Mouse (Mus musculus) ZHBTc4 (cell line): ENCODE measurements around the gene Hoxd8.

Experiments used
- DNase-seq: peaks from one replicate; pipeline ENCODE4 v3.0.0-alpha.2; 2011; ENCODE audit warnings: low read depth, low spot score

The Hoxd8 gene

DNA sequence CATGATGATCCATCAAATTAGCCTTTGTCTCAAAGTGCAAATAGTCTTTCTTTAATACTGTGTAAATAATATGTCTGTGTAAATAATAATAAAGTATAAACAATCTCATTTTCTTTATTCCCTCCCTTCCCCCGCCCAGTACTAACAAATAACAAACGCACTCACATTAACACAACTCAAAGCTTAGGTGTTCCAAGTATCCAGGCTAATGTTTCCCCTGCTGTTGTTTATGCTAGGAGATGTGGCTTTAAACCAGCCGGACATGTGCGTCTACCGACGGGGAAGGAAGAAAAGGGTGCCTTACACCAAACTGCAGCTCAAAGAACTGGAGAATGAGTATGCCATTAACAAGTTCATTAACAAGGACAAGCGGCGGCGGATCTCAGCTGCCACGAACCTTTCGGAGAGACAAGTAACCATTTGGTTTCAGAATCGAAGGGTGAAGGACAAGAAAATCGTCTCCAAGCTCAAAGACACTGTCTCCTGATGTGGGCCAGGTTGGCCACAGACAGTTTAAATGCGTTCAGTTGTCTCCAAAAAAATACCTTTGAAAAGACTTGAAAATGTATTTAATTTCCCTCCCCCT is 34.7 kb upstream of the Hoxd8 start:
- DNase-seq, result peak; percentile 48

DNA sequence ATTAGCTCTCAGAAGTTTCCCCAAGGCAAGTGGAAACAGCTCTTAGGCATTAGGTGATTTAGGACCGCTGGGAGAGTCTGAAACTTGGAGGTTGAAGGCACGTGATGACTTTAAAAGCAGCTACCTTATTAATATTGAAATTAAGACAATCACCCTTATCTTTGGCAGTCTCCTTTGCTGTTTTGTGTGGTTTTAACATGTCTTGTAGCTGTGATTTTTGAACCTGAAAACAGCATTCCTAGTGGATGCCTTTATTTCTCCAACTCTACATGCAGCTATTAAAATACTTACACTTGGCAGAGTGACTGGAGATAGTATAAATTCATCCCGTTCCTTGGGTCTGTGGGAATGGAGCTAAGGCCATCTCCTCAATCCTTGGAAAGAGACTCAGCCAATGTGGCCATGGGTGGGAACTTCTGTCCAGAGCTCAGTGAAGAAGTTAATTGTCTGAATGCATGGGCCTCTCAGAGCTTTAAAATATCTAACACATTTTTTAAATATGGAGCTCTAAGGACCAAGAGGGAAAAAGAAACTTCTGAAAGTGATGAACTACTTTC is 33.7 kb upstream of the Hoxd8 start:
- DNase-seq, result no peak

DNA sequence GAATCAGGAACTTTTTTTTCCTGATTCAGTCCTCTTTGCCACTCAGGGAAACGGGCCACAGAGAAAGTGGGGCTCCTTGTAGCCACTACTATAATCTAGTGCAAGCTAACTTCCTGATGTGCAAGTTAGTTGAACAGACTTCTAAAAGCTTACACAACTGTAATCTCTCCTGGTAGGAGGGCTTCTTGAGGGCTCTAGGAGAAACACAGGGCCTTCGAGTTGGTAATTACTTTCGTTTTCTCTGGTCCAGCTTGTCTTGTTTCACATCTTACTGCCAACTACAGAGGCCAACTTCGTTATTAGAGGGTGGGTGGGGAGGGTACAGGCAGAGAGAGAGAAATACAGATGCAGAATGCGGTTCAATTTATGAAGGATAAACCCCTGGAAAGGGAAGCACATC is 32.6 kb upstream of the Hoxd8 start:
- no peak for DNase-seq

DNA sequence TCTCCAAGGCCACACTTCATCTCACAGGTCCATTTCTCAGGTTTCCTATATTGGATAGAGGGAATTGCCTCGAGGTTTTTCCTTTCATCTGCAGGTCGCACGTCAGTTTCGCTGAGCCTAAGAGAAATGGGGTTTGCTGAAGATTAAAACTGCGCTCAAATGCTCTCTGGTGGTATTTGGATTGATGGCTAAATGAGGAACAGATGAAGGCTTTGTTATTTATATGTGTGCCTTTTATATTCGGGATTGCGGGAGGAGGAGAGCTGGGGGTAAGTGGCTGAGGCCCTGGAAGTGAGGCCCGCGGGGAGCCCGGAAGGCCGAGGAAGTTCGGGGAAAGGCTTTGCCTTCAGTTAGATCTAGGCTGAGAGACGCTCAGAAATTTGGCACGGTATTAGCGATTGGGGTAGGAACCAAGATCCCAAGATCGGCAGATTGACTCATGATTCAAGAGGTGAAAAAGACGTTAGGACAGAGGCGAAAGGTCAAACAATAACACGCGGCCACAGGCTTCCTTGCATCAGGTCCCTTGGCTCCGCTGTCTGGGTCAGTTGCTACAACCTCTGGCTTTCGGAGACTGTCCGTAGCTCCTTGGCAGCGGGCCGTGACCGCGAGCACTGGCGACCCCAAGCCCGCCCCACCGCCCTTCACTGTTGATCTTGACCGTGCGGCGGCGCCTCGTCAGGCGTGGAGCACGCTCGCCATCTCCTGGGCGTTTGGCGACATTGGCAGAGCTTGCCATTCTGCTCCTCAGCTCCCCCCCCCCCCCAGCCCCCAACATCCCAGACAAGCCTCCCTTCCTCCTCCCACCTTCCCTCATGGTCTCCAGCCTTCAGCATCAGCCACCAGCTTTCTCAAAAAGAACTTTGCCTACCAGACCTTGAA is 31.7 kb upstream of the Hoxd8 start:
- DNase-seq, result peak; percentile 90

DNA sequence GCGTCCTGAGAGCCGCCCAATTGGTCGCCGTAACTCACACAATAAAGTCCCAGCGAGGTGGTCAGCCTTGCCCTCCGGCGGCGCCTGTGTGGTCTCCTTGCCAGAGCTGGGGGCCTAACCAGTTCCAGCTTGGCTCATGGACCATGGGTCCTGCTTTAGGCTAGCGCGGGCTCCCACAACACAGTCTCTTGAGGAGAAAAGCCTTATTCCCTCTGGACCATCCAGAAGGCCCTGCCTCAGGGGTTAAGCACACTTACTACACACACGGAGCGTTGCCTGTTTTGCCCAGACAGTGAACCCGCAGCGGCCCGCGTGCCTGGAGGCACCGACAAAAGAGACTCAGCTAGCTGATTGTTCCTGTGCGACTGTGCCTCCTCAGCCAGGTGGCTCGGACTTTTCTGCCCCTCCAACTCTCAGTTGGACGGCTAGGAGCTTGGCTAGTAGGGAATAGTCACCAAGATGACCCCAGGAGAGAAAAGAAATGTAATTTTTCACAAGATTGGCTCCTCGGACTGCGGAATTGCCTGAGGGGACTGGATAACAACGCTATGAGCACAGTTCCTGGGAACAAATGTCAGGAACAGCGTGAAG is 30.5 kb upstream of the Hoxd8 start:
- DNase-seq, result peak; percentile 38

DNA sequence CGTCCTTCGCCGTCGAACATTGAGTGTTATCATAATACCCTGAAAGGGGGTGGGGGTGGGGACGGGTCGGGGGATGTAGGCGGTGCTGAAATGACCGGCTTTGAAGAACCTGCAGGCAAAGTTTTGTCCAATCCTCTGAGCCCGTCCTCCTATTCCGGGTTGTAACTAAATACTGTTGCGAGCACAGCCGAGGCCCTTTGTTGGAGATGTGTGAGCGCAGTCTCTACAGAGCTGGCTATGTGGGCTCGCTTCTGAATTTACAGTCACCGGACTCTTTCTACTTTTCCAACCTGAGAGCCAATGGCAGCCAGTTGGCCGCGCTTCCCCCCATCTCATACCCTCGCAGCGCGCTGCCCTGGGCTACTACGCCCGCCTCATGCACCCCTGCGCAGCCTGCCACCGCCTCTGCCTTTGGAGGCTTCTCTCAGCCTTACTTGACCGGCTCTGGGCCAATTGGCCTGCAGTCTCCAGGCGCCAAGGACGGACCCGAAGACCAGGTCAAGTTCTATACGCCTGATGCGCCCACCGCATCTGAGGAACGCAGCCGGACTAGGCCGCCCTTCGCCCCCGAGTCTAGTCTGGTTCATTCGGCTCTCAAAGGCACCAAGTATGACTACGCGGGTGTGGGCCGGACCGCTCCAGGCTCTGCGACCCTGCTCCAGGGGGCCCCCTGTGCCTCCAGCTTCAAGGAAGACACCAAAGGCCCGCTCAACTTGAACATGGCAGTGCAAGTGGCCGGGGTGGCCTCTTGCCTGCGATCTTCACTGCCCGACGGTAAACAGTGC is 29.3 kb upstream of the Hoxd8 start, which contains the start of gene Hoxd12:
Hoxd12 (plus strand) TSS at position 133 of the 785 bp plus-strand sequence.
- peak; percentile 47 for DNase-seq

DNA sequence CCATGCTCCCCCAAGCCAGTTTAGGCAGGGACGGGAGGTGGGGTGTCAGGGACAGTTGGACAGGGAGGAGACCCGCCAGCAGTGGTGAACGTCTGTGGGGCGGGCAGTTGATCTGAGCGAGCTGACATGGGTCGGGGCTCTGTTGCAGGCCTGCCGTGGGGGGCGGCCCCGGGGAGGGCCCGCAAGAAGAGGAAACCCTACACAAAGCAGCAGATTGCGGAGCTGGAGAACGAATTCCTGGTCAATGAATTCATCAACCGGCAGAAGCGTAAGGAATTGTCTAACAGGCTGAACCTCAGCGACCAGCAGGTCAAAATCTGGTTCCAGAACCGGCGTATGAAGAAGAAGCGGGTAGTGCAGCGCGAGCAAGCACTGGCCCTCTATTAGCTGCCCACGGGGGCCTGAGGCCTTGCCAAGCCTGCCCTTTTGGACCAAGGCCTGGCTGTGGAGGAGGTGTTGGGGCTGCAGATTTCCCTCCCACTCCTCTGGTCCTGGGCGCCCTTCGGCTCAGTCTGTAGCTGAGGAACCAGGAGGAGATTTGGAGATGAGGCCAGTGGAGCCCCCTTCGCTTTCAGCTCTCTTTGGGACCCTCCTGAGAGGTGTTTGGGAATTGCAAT is 28.6 kb upstream of the Hoxd8 start:
- no peak for DNase-seq

DNA sequence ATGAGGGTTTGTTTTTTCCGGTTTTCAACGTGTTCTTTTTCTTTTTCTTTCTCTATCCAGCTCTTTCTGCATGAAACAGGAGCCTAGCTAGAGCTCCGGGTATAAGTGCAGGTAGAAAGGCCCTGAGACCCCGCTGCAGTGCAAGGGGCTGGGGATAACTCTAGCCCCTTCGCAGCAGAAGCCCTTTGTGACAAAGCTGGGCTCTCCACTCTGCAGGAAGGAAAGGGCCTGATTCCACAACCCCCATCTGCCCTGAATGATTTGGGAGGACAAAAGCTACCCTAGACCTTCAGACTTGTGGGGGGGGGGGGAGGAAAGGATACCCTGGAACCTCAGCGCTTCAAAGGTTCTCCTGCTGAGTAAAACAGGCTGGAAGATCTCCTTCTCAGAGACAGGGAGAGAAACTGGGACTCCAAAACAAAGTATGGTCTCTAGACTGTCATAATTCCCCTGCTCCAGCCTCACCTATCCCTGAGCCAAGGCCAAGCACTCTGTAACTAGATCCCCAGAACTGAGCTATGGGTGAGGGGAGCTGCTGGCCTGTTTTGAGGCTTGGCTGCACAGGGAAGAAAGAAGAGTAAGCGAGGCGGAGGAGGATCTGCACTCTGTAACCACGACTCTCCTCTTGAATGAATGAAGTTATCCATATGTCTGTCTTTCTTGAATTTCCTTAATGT is 27.9 kb upstream of the Hoxd8 start:
- no peak for DNase-seq

DNA sequence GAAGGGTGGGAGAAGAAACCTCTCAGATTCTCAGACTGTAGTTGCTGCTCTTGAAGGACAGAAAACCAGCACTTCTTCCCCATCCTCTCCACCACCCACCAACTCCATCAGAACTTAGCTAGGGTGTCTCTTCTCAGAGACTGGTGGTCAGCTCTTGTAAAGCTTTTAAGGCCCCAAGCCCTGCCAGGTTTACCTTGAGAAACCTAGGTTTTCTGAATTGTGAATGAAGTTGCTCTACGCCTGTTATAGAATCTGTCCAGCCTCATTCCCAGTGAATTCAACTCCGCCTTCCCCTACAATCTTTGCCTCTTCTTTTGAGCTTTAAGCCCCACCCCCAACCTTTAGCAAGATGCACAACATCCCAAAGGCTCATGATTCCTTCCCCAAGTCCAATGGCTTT is 27.3 kb upstream of the Hoxd8 start:
- DNase-seq, result no peak

DNA sequence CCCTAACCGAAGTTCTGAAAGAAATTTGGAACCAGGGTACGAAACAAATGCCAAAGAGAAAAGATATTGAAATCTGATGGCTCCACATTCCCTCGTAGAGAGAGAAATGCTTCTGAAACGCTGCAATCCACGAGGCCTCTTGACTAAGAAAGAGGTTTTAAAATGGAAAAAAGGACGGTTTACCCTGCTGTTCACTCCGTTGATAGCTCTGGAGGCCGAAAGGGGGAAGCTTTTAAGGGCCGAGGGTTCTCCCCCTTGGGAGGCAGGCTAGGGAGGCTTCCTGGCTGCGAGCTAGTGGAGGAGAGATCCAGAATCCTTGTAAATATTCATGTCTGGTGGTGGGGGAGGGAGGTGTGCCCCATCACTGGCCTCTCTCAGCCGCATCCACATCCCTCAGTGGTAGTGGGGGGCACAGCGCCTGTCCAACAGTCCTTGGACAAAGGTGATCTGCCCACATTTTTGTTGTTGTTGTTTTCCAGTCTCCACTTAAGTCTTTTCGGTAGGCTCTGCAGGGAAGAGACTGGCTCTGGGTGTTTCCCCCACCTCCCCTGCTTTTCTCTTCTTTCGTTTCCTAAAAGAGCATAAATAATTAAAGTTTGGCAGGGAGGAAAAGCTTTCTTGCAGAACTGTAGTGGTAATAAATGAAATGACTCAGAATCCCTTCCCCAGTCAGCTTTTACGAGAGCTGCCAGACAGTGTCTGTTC is 25.4 kb upstream of the Hoxd8 start, which contains the start of gene Hoxd11:
Hoxd11 (plus strand) TSS at position 667 of the 705 bp plus-strand sequence.
- DNase-seq, result peak; percentile 46

DNA sequence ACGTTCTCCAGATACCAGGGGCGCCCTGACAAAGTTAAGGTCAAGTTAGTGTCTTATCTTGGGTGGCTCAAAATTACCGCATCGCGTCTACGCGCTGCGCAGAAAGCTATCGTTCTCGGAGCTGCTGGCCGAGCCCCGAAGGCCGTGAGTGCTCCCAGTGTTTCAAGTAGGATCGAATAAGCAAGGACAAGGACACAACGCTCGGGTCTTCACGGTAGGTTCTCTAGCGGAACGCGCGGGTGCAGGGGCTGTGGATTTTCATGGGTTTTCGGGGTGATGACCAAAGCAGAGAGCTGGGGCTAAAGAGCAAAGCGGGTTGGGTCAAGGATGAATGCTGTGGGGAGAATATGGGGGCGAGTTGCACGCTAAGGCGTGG is 24.8 kb upstream of the Hoxd8 start:
- DNase-seq, result peak; percentile 55

DNA sequence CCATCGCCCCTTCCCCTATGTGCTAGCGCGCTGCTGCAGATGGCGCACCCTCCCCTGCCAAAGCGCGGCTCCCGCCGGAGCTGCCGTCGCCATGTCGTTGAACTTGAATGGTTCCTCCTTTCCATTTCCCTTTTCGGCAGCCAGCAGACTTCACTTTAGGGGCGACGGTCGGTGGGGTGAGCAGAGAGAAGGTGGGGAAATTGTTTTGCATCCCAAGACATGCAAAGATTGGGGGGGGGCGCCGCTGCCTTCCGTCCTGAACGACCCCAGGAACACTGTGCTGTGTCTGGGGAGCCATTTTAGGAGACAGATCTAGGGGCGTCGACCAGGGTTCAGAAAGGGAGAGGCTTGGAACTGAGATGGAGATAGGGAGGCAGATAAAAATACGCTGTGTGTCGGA is 24.4 kb upstream of the Hoxd8 start:
- peak; percentile 66 for DNase-seq

DNA sequence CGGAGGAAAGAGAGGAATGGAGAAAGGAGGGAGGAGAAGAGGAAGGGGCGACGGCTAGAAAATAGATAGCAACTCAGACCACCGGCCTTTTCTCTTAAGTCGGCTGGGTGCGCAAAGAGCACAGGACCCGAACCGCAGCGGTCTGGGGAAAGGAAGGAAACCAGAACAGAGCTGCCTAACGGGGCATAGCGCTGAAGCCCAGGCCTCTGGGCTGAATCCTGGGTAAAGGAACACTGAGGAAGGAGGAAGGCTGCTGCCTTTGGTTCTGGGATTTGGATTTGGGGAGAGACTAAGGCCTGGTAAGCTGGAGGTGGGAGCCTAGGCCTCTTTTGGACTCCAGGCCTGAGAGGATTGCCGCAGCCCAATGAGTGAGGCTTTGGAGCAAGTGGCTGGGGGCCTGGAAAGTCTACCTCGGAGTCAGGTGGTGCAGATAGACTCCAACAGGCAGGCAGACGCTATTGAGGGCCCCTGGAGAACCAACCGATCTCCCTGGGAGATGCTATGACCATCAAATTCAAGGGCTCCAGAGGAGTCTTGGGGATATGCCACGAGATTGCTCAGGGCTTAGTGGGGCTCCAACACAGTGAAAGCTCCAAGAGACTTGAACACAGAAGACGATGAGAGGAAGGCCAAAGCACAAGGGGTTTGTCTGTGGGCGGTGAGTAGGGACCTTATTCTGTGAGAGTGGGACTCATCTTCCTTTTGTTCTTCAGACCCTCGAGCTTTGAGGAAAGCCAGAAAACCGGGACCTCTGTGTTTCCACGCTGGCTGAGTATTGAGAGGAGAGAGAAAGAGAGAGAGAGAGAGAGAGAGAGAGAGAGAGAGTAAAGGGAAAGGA is 23.6 kb upstream of the Hoxd8 start:
- peak; percentile 56 for DNase-seq

DNA sequence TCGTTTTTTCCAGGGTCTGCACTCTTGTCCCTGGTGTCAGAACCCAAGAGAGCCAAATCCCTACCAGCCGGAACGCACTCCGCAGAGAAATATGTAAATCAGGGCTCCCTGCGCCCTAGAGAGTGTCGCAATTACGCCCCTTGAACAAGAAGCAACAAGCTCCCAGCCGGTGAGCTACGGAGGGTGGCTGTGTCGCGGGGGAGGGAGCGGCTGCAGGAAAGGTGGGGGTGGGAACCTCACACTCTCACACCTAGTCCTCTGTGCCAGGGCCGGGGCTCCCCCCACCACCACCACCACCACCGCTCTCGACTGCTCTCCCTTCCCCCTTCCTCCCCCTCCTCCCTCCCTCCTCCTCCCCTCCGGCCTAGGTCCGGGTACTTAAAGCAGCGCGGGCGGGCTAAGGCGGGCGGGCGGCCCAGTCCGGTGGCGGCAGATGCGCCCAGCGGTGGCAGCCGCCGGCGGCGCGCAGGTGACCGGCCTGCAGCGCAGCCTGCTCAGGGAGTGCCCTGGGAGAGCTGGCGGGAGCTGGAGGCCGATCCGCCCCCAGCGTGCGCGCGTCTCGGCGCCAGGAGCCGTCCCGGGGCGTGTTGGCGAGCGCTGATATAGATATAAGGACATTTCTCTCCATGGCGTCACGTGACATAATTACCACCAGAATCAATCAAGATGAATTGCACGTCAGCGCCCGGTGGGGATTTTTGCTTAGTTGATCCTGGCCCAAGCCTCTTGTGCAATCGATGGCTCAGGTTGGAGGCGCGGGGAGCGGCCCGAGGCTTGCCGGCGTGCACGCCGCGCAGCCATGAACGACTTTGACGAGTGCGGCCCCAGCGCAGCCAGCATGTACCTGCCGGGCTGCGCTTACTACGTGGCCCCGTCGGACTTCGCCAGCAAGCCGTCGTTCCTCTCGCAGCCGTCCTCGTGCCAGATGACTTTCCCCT is 22.6 kb upstream of the Hoxd8 start:
- peak; percentile 80 for DNase-seq

DNA sequence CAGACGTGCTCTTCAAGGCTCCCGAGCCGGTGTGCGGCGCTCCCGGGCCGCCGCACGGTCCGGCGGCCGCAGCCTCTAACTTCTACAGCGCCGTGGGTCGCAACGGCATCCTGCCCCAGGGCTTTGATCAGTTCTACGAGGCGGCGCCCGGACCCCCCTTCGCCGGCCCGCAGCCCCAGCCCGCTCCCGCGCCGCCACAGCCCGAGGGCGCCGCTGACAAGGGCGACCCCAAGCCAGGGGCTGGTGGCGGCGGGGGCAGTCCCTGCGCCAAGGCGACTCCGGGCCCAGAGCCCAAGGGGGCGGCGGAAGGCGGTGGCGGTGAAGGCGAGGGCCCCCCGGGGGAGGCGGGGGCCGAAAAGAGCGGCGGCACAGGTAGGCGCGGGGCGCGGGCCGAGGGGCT is 21.6 kb upstream of the Hoxd8 start:
- DNase-seq, result peak; percentile 47

DNA sequence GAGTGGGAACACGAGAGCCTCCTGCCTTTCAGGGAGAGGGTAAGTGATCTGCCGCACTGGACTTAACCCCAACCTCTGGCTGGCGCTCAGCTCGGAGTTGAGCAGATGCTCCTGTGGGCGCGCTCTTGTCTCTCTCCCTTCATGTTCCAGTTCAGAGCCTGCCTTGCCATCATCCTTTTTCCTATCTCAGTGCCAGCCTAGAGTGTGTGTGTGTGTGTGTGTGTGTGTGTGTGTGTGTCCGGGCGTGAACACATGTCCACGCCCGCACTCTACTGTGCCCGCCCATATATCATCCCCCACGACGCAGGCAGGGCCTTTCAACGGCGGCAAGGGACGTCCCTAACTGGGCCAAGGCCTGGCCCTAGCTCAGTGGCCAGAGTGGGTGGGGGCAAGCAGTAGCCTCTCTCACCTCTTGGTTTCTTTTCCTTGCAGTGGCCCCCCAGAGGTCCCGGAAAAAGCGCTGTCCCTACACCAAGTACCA is 20.9 kb upstream of the Hoxd8 start:
- peak; percentile 71 for DNase-seq

DNA sequence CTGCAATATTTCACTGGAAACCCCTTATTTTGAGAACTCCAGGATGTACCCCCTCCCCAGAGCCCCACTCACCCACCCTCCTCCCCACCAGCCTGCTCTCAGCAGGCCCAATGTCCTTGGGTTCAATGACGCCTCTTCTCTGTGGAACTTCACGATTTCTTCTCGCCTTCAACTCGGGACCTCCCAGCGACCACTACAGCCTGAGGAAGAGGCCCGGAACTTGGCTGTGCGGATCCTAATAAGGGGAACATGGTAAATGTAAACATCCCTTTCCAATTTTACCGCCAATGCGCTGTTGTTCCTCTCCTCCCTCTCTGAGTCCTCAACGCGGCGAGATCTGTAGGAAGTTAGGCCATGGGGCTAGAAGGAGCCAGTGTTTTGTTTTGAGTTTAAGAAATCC is 20.3 kb upstream of the Hoxd8 start:
- DNase-seq, result no peak
